Mouse (Mus musculus) thymus, adult 18-20 months (tissue): ENCODE results near the gene 2210408I21Rik.

ENCODE experiments used
- DNase-seq, 2 experiments: peaks; one replicate each; pipeline ENCODE4 v3.0.0; 2022; ENCODE audit warnings: mixed read lengths in 2 of 2

2210408I21Rik gene

DNA sequence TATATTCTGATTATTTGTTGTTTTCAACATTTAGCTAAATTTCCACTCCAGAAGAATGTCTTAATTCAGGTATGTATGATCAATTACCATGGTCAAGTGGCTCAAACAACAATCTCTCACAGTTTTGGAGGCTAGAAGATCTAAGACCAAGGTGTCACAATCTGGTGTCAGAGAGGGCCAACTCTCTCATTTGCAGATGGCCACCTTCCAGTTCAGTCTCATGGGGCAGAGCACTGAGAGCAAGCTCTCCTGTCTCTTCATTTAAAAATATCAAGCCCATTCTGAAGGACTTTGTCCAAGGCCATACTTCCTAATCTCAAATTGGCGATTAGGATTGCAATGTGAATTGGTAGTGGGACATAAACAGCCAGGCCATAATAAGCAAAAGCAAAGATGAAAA lies 378.7 kb downstream of the 2210408I21Rik start:
- DNase-seq = no peak

DNA sequence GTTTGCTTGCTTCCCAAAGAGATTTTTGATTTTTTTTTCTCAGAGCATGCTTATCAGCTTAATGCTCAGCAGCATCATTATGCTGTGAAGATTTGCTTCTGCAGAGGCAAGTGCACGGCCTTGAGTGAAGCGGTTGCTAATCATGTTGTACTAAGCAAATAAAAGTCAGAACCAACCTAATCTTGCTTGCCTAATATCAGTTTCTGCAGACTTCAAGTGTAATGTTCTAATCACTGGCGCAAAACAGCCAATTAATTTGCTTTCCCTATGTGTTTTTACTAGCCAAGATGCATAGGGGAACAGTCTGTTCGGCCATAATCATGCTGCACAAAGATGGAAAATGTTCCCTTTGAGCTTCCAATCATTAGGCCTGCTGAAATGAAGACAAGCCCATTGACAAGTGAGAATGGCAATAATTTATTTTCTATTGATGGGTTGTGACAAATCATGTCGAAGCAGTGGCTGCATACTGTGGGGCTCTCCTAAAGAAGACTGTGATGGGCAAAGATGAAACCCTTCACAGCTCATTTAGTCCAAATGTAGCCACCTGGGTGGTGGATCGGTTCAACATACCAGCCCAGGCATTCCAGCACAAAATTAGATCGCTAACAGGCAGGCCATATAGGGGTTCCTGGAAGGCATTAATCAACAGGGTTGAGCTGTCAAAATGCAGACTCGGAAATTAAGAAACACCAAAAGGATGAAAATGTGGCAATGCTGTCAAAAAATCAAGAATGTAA lies 393.8 kb downstream of the 2210408I21Rik start:
- no peak for DNase-seq

DNA sequence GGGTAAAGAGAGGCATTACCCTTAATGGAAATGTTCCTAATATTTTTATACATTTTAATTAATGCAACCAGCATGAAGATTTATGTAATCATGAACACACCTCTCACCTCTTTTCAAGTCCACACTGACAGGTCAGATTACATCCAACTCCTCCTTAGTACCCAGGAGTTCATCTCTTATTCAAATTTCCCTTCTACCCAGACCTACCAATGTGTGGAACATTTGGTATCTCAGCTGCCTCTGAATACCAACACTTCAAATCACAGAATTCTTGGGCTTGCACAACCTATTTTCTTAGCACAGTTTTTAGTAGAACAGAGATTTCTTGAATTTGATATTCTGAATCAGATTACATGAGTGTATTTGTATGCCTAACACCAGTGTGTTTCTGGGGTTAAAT lies 394.4 kb downstream of the 2210408I21Rik start:
- no peak for DNase-seq

DNA sequence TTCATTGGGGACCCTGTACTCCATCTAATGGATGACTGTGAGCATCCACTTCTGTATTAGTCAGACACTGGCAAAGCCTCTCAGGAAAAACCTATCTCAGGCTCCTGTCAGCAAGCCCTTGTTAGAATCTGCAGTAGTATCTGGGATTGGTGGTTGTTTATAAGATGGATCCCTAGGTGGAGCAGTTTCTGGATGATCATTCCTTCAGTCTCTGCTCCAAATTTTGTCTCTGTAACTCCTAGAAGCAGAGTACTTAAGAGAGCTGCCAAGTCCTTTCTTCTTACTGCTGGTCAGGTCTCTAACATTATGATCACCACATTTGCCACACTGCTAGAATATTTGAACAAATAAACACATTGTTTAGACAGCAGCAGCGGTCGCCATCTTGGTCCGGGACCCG lies 402.1 kb downstream of the 2210408I21Rik start:
- no peak for DNase-seq

DNA sequence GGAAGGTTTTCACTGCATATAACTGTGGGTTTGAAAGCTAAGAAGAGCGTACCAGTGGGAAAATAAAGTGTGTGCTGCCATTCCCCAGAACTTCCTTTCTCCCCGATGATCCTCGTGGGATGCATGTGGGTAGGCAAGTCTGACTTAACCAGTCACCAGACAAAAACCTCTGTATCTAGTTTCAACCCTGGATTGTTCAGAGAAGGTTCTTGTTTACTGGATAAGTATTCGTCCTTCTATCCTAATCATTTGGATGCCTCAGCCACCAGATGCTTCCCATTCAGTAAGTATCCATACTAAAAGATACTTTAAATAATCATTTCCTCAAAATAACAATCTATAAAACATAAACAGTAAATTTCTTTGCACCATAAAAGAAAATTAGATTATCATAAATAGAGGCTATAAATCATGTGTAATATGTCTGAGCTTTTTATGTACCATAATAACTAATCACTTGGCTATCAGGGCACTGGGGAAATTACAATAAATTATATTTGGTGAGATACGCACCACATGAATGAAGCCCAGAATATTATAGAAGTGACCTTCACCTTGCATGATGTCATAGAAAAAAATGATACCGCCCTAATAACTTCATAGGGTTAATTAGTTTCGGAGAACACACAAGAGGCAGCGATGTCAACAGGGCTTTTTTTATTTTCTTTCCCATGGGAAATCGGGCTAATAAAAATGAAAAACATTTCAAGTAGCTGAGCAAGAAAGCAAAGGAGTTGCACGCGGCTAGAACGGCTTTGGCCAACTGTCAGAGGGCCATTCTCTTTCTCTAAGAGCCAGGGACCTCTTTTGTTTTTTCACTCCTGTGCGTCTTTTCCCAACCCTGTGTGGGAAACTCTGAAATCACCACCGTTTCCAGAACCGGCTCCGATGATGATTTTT lies 412.4 kb downstream of the 2210408I21Rik start:
- DNase-seq = no peak

DNA sequence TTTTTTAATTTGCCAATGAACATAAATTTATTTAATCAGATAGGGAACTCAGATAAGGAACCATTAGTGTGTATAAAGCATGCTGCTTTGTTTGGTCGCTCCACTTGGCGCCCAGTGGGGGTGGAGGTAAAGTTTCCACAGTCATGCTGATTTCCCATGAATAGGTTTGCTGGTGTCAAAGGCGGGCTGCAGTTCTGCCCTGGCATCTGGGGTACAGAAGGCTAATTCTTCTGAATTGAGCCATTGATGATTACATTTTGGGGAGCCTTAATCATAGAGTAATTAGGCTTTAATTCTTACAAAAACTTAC lies 413.0 kb downstream of the 2210408I21Rik start:
- DNase-seq = no peak

DNA sequence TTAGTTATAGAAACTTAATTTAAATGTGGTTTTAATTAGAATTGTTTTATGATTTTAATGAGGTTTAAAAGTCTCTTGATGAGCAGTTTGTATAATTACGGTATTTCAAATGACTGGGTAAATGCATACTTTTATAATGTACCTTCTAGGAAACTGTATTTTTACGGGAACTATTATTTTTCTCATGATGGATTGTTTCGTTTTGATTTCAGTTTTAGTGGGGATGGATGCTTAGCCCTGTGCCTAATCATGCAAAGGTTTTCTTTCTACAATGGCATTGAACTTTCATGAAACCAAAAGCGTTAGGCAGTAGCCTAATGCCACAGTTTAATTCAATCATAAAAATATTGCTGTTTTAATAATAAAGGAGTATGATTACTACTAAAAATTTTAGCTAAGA lies 413.4 kb downstream of the 2210408I21Rik start:
- DNase-seq = no peak

DNA sequence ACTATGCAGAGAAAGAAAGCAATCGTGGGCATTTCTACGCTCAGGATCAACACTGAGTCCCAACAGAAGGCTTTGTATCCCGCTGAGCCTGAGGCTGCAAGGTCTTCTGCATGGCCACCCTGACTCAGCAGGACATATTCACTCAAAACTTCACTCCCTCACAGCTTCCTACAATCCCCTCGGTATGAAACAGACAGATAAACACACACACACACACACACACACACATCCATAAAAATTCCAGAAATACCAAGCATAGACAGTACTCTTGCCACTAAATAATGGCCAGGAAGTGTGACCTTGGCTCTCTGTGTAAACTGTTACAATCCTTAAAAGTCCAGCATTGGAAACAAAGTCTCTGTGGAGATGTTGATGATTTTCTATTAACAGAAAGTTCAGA lies 458.7 kb downstream of the 2210408I21Rik start:
- no peak for DNase-seq

DNA sequence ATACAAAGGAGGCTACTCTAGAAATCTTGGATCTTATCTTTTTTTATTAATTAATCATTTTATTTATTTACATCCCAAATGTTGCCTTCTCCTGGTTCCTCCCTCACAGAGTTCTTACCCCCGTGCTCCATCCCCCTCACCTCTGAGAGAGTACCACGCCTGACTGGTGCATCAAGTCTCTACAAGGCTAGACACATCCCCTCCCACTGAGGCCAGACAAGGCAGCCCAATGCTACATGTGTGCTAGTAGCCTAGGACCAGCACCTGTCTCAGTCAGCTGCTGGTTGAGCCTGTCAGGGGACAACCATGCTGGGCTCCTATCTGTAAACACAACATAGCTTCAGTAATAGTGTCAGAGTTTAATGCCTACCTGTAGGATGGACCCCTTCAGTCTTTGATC lies 480.0 kb downstream of the 2210408I21Rik start:
- no peak for DNase-seq
